Mouse (Mus musculus): Measurements from ENCODE around the gene Nfya. TPM values are rescaled to one million over a fixed set of nuclear protein-coding genes. Genes with fewer than 3 reads are reported as not detected.

Nfya gene
- polyA plus RNA-seq, 1 experiment from 2014 or later, result 8.9 TPM

DNA sequence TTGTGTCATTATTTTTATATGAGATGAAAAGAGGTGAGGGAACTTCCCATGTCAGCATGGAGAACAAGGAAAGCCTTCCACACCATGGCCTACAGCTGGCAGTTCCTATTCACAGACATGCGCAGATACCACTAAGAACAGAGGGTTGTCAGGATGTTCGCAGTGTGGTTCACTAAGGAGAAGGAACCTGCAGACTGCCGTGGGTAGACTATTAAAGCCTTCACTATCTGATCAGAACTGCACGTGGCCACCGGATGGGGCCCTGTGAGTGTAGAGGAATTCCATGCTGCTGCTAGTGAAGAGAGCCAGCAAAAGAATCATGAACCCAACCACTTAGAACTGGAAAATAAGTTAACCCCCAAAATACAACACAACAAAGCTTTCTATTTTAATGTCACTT, 20.3 kb downstream of the Nfya start:
- no peak overlapping the region for H3K9ac ChIP-seq
- no peaks in the 10 kb centered on the region for H3K27me3 ChIP-seq
- H3K9me3 ChIP-seq (replicated peaks), result no peaks in the 10 kb centered on the region
- peaks cover 83% of the 10 kb centered on the region for H3K36me3 ChIP-seq
- no peak overlapping the region for H3K4me3 ChIP-seq
- no peak overlapping the region for H3K4me2 ChIP-seq
- WGBS, result 65% methylated on average over 5 of the region's 5 CpGs
- no peaks in the 10 kb centered on the region for H3K4me1 ChIP-seq (replicated peaks)
- ATAC-seq (replicated peaks; ENCODE audit: insufficient number of reproducible peaks, insufficient read depth, low FRiP score, low read depth), result no peak
- no peak overlapping the region for H3K27ac ChIP-seq

DNA sequence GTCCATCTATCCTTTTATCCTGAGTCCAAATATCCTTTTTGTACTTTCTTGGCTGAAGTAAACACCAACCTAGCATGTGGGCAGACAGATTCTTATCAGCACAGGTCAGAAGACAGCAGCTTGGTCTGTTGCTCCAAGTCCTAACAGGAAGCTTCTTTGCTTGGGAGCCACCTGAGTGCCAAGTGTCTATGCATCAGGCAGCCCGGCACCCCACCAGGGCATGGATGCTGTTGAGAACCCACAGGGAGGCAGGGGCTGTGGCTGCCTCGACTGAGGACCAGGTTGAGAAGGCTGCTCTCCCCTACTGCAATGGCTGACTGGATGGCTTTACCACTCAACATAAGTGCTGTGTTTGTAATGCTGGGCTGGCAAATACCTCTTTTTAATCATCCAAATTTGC, 21.0 kb downstream of the Nfya start:
- H3K4me2 ChIP-seq, result no peak overlapping the region
- no peaks in the 10 kb centered on the region for H3K9me3 ChIP-seq (replicated peaks)
- 81% methylated on average over 2 of the region's 2 CpGs for WGBS
- no peaks in the 10 kb centered on the region for H3K4me1 ChIP-seq (replicated peaks)
- H3K27ac ChIP-seq, result no peak overlapping the region
- ATAC-seq (replicated peaks; ENCODE audit: insufficient number of reproducible peaks, insufficient read depth, low FRiP score, low read depth), result no peak
- no peak overlapping the region for H3K9ac ChIP-seq
- no peaks in the 10 kb centered on the region for H3K27me3 ChIP-seq
- H3K36me3 ChIP-seq, result peaks cover 76% of the 10 kb centered on the region
- H3K4me3 ChIP-seq, result no peak overlapping the region

DNA sequence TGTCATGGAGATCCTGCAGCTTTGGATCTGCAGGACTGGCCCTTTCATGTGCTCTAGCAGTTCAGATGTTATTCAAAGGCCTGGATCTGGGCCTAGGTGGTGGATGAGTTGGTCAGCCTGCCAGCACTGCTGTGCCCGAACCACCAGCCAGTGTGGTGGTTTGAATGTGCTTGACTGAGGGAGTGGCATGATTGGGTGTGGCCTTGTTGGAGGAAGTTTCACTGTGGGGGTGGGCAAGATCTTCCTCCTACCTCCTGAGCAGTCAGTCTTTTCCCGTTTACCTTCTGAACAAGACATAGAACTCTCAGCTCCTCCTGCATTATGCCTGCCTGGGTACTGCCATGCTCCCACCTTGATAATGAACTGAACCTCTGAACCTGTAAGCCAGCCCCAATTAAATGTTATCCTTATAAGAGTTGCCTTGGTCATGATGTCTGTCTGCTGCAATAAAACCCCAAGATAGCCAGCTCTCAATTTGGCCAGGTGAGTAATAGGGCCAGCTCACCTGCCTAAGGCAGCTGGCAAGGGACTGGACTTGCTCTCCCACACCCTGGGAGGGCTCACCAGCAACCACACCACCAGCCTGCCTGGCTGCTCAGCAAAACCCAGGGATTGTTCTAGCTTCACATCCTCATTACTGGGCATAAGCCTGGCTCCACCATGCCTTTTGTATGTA, 23.8 kb downstream of the Nfya start:
- no peak for ATAC-seq (replicated peaks; ENCODE audit: insufficient number of reproducible peaks, insufficient read depth, low FRiP score, low read depth)

DNA sequence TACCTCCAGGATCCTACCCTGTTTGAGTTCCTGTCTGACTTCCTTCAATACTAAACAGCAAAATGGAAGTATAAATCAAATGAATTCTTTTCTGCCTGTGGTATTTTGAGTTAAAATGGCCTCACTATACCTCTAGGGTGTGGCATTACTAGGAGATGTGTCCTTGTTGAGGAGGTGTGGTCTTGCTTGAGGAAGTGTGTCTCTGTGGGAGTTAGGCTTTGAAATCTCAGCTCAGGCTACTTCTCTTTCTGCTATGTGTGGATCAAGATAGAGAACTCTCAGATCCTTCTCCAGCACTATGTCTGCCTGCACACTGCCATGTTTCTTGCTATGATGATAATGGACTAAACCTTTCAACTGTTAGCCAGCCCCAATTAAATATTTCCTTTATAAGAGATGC, 30.7 kb downstream of the Nfya start:
- Histone ChIP-seq H3K9ac (no peak overlapping the region), H3K27me3 (no peaks in the 10 kb centered on the region), H3K4me2 (no peak overlapping the region), H3K27ac (no peak overlapping the region), H3K9me3 (replicated peaks) (no peaks in the 10 kb centered on the region), H3K4me1 (replicated peaks) (no peaks in the 10 kb centered on the region), H3K36me3 (no peaks in the 10 kb centered on the region), H3K4me3 (no peak overlapping the region)
- no peak for ATAC-seq (replicated peaks; ENCODE audit: insufficient number of reproducible peaks, insufficient read depth, low FRiP score, low read depth)

More for the DNA sequence above, 23.8 kb downstream of the Nfya start:
- no peak overlapping the region for H3K4me3 ChIP-seq
- peaks cover 48% of the 10 kb centered on the region for H3K36me3 ChIP-seq
- H3K4me1 ChIP-seq (replicated peaks), result no peaks in the 10 kb centered on the region
- no peak overlapping the region for H3K4me2 ChIP-seq
- no peaks in the 10 kb centered on the region for H3K9me3 ChIP-seq (replicated peaks)
- no peak overlapping the region for H3K27ac ChIP-seq
- H3K27me3 ChIP-seq, result no peaks in the 10 kb centered on the region
- 63% methylated on average over 2 of the region's 2 CpGs for WGBS
- H3K9ac ChIP-seq, result no peak overlapping the region

DNA sequence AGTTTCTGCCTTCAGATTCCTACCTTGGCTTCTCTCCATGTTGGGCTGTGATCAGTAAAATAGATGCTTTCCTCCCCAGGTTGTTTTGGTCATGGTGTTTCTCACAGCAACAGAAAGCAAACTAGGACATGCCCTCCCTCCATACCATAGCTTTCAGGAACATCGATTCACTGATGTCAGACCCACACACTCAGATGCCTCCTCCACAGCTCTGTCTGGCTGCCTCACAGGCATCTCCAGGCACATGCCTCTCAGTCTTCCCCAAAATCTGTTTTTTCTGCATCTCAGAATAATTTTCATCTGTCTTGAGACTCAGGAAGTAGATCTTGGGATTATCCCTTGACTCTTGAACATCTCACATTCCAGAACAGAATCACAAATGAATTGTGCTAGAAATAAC, 33.6 kb downstream of the Nfya start:
- Histone ChIP-seq H3K9ac (no peak overlapping the region), H3K4me1 (replicated peaks) (no peaks in the 10 kb centered on the region), H3K4me3 (no peak overlapping the region), H3K27me3 (no peaks in the 10 kb centered on the region), H3K4me2 (no peak overlapping the region), H3K9me3 (replicated peaks) (no peaks in the 10 kb centered on the region; the same call in 1 of the 2 replicates), H3K36me3 (no peaks in the 10 kb centered on the region), H3K27ac (no peak overlapping the region)
- WGBS, result 86% methylated on average over 1 of the region's 1 CpGs
- ATAC-seq (replicated peaks; ENCODE audit: insufficient number of reproducible peaks, insufficient read depth, low FRiP score, low read depth), result no peak

DNA sequence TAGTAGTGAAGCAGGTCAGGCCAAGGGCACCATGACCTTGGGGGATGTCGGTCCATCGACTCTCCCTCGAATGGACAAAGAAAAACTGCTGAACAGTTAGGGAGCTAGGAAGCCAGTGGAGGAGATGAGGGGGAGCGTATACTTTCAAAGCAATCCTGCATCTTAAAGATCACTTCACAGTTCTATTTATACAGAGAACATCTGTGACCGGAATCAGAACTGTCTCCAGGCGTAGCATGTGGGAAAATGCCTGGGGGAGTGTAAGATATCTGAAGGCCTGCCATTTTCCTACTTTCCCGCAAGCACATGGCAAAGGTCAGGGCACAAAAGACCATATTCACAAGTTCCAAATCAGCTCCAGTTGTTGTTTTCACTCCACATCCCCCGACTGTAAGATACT, 36.7 kb downstream of the Nfya start:
- H3K9me3 ChIP-seq (replicated peaks), result no peaks in the 10 kb centered on the region; the same call in 1 of the 2 replicates

DNA sequence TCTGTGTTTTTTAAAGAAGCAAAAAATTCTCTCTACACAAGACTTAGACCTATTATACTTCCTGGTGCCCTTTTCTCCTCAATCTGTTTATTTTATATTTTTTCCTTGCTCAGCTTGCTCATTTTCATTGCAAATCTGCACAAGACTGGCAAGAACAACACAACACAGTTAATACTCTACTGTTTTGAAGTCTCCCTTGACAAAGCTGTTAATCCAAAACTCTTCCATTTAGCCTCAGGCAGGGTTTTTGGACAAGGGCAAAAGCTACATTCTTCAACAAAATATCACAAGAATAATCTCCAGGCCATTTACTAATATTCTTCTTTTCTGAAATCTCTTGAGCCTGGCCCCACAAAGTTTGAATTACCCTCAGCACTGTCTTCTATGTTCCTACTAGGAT, 38.1 kb downstream of the Nfya start:
- H3K4me1 ChIP-seq (replicated peaks), result no peaks in the 10 kb centered on the region
- H3K4me2 ChIP-seq, result no peak overlapping the region
- no peaks in the 10 kb centered on the region; the same call in 1 of the 2 replicates for H3K9me3 ChIP-seq (replicated peaks)
- H3K4me3 ChIP-seq, result no peak overlapping the region
- ATAC-seq (replicated peaks; ENCODE audit: insufficient number of reproducible peaks, insufficient read depth, low FRiP score, low read depth), result no peak
- H3K36me3 ChIP-seq, result no peaks in the 10 kb centered on the region
- H3K9ac ChIP-seq, result no peak overlapping the region
- no peaks in the 10 kb centered on the region for H3K27me3 ChIP-seq
- H3K27ac ChIP-seq, result no peak overlapping the region

More for the DNA sequence above, 36.7 kb downstream of the Nfya start:
- H3K4me1 ChIP-seq (replicated peaks), result no peaks in the 10 kb centered on the region
- H3K27ac ChIP-seq, result no peak overlapping the region
- H3K4me3 ChIP-seq, result no peak overlapping the region
- no peaks in the 10 kb centered on the region for H3K36me3 ChIP-seq
- 66% methylated on average over 8 of the region's 8 CpGs for whole genome bisulfite sequencing
- no peaks in the 10 kb centered on the region for H3K27me3 ChIP-seq
- H3K9ac ChIP-seq, result no peak overlapping the region
- no peak for ATAC-seq (replicated peaks; ENCODE audit: insufficient number of reproducible peaks, insufficient read depth, low FRiP score, low read depth)
- no peak overlapping the region for H3K4me2 ChIP-seq

DNA sequence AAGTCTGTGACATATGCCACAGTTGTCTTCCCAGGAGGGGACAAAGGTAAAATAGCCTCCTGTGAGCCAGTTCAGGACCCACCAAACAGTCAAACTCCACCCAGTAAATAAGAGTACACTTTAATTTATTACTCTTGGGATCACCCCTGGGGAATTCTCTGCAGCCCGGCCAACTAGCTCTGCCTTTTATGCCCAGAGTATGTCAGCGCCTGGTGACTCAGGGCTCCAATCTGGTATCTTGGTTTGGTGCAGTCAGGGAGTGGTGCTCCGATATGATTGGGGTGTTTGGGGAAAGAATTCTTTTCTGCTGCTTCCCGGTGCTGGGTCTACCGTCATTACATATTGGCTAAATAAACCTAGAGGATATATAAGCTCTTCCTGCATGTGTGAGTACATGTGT, 42.9 kb downstream of the Nfya start:
- H3K36me3 ChIP-seq, result no peaks in the 10 kb centered on the region
- no peak overlapping the region for H3K27ac ChIP-seq
- H3K27me3 ChIP-seq, result no peaks in the 10 kb centered on the region
- no peak for ATAC-seq (replicated peaks; ENCODE audit: insufficient number of reproducible peaks, insufficient read depth, low FRiP score, low read depth)
- H3K4me2 ChIP-seq, result no peak overlapping the region
- peaks cover 21% of the 10 kb centered on the region for H3K4me1 ChIP-seq (replicated peaks)
- H3K9ac ChIP-seq, result no peak overlapping the region
- WGBS, result 59% methylated on average over 5 of the region's 5 CpGs
- no peaks in the 10 kb centered on the region for H3K9me3 ChIP-seq (replicated peaks)
- no peak overlapping the region for H3K4me3 ChIP-seq

DNA sequence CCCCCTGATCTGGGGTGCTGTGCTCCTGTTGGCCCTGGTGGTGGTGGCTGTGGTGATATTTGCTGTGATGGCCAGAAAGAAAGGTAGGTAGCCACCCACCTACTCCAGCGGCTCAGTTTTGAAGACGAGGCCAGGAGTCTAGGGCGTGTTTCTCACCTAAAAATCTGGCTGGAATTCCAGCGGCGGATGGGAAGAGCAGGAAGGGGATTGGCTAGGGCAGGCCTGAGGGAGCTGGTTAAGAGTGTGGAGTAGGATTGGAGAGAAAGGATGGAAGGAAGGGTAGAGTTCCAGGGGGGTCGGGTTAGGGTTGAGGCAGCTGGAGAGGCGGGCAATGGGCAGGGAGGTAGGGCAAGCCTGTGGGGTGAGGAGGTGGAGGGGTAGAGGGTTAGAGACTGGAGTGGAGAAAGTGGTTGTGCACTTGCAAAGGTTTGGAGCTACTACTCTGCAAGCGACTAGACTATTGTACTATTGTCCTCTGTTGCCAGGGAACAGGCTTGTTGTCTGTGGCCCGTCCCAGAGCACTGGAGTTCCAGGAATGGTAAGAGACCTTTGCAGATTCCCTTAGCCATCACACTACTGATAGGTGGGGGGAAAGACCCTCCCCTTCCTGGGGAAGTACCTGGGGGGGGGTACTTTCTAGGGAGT, 44.1 kb downstream of the Nfya start:
- no peaks in the 10 kb centered on the region for H3K9me3 ChIP-seq (replicated peaks)
- H3K4me1 ChIP-seq (replicated peaks), result peaks cover 24% of the 10 kb centered on the region
- no peaks in the 10 kb centered on the region for H3K27me3 ChIP-seq
- ATAC-seq (replicated peaks; ENCODE audit: insufficient number of reproducible peaks, insufficient read depth, low FRiP score, low read depth), result no peak
- WGBS, result 71% methylated on average over 9 of the region's 9 CpGs
- no peak overlapping the region for H3K4me3 ChIP-seq
- no peak overlapping the region for H3K27ac ChIP-seq
- no peaks in the 10 kb centered on the region for H3K36me3 ChIP-seq
- H3K4me2 ChIP-seq, result no peak overlapping the region
- no peak overlapping the region for H3K9ac ChIP-seq

DNA sequence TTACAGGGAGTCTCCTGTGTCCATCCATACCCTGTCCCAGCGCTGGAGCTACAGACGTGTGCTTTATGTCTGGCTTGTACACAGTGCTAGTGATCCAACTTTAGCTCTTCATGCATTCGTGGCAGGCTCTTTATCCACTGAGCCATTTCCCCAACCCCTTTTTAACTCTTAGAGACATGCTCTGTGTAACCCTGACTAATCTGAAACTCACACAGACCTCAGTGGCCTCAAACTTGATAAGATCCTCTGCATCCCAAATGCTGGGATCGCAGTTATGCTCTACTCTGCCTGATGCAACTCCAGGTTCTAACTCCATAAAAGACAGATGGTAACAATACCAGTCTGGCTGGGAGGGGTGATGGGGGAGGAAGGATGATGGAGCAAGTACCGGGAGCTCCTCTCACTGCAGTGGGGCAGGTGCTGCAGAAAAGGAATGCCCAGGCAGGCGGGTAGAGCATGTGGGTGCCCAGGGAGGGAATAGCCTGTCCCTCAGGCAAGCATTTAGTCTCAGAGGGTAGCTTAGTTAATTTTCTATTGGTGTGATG, 46.2 kb downstream of the Nfya start:
- 40% methylated on average over 6 of the region's 6 CpGs for WGBS
- Histone ChIP-seq H3K9ac (no peak overlapping the region), H3K27me3 (no peaks in the 10 kb centered on the region), H3K27ac (peak overlapping the region; percentile 81), H3K4me1 (replicated peaks) (peaks cover 27% of the 10 kb centered on the region), H3K9me3 (replicated peaks) (no peaks in the 10 kb centered on the region), H3K4me2 (no peak overlapping the region), H3K36me3 (no peaks in the 10 kb centered on the region), H3K4me3 (no peak overlapping the region)
- ATAC-seq (replicated peaks; ENCODE audit: insufficient number of reproducible peaks, insufficient read depth, low FRiP score, low read depth), result no peak

DNA sequence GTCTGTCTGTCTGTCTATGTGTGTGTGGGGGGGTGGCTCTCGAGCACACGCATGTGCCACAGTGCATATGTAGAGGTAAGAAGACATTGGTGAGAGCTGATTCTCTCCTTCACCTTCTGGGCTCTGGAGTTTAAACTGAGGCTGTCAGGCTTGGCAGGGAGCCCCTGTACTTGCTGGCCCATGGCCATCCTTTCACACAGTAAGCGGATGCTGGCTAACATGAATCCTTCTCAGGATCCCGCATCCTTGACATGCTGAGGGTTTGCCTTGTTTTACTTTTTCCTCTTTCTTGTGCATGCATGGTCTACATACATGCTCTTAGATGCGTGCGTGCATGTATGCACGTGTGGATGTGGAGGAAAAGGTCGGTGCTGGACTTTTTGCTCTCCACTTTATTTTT, 46.7 kb downstream of the Nfya start:
- H3K4me2 ChIP-seq, result peak overlapping the region; percentile 52
- ATAC-seq (replicated peaks; ENCODE audit: insufficient number of reproducible peaks, insufficient read depth, low FRiP score, low read depth), result no peak
- no peaks in the 10 kb centered on the region for H3K27me3 ChIP-seq
- peak overlapping the region; percentile 81 for H3K27ac ChIP-seq
- no peak overlapping the region for H3K4me3 ChIP-seq
- WGBS, result 58% methylated on average over 8 of the region's 8 CpGs
- H3K4me1 ChIP-seq (replicated peaks), result peaks cover 27% of the 10 kb centered on the region
- no peak overlapping the region for H3K9ac ChIP-seq
- H3K9me3 ChIP-seq (replicated peaks), result no peaks in the 10 kb centered on the region
- no peaks in the 10 kb centered on the region for H3K36me3 ChIP-seq

DNA sequence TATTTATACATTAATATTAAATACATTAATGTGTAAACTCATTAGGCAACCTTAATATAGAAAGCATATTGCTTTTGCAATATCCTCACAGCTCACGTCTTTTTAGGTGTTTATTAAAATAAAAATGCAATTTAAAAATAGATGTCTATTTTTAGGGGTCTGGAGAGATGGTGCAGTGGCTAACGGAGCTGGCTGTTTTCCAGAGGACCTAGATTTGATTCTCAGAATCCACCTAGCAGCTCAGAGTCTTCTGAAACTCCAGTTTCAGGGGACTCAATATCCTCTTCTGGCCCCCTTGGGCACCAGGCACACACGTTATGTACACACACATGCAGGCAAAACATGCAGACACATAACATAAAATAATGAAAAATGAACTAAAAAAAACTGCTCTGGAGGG, 47.4 kb downstream of the Nfya start:
- Histone ChIP-seq H3K36me3 (no peaks in the 10 kb centered on the region), H3K9ac (no peak overlapping the region), H3K4me2 (peak overlapping the region; percentile 52), H3K4me1 (replicated peaks) (peaks cover 27% of the 10 kb centered on the region), H3K4me3 (no peak overlapping the region), H3K27ac (peak overlapping the region; percentile 81), H3K9me3 (replicated peaks) (no peaks in the 10 kb centered on the region), H3K27me3 (no peaks in the 10 kb centered on the region)
- ATAC-seq (replicated peaks; ENCODE audit: insufficient number of reproducible peaks, insufficient read depth, low FRiP score, low read depth), result no peak
- 28% methylated on average over 3 of the region's 3 CpGs for WGBS
